Mouse (Mus musculus): ENCODE results near the gene Klf9.

- TF ChIP-seq CTCF (IDR thresholded peaks at IDR 0.05; ENCODE audit: extremely low read depth, insufficient read depth, insufficient read length, insufficient replicate concordance) (no peak), POLR2A (IDR thresholded peaks at IDR 0.05; ENCODE audit: low read depth, low read length) (no peak)
Measured at GRCm38 (mm10) chr19:23184068-23184467, 43.0 kb downstream of the Klf9 start.

All from spleen, adult 2 months (tissue).